Mouse (Mus musculus) embryonic facial prominence, embryonic 14.5 days (tissue): Measurements from ENCODE around the gene Lonrf2. TPM values are rescaled to one million over a fixed set of nuclear protein-coding genes. Genes with fewer than 3 reads are reported as not detected.

Source experiments
- ATAC-seq: fragments of 200-750 bp; cut with Nextera tagmentation; 2 replicates; pipeline ENCODE4 v1.8.0; 2017; ENCODE audit warnings: low read depth, moderate number of reproducible peaks, moderate TSS enrichment
- DNase-seq: peaks from one replicate; pipeline ENCODE4 v3.0.0-alpha.2; 2015; ENCODE audit warnings: low spot score
- H3K27ac ChIP-seq: fragments of 300-500 bp; sonication (generic); replicated peaks from 2 replicates; pipeline ENCODE4 v1.5.1; 2014; ENCODE audit warnings: low read depth, mild to moderate bottlenecking, low read length, moderate library complexity
- H3K27me3 ChIP-seq: fragments of 300-500 bp; sonication (generic); replicated peaks from 2 replicates; pipeline ENCODE4 v1.6.1; 2014; ENCODE audit warnings: low read length; ENCODE audit not compliant: control insufficient read depth, insufficient read depth
- H3K36me3 ChIP-seq: fragments of 300-500 bp; sonication (generic); 2 replicates; pipeline ENCODE4 v1.6.1; 2014; ENCODE audit warnings: low read length, mixed read lengths; ENCODE audit not compliant: control insufficient read depth, insufficient read depth
- H3K4me1 ChIP-seq: fragments of 300-500 bp; sonication (generic); 2 replicates; pipeline ENCODE4 v1.6.1; 2014; ENCODE audit warnings: antibody characterized with exemption, low read length; ENCODE audit not compliant: control insufficient read depth, insufficient read depth
- H3K4me2 ChIP-seq: fragments of 300-500 bp; sonication (generic); 2 replicates; pipeline ENCODE4 v1.6.1; 2014; ENCODE audit warnings: low read depth, mild to moderate bottlenecking, low read length, moderate library complexity, mixed read lengths
- H3K4me3 ChIP-seq: fragments of 300-500 bp; sonication (generic); 2 replicates; pipeline ENCODE4 v1.5.1; 2014; ENCODE audit warnings: low read depth, mild to moderate bottlenecking, low read length
- H3K9ac ChIP-seq: fragments of 300-500 bp; sonication (generic); 2 replicates; pipeline ENCODE4 v1.6.1; 2014; ENCODE audit warnings: low read depth, mild to moderate bottlenecking, low read length, moderate library complexity, mixed read lengths
- H3K9me3 ChIP-seq: fragments of 300-500 bp; sonication (generic); 2 replicates; pipeline ENCODE4 v1.6.1; 2016; ENCODE audit warnings: low read length; ENCODE audit not compliant: control insufficient read depth
- WGBS: fragments of 180-500 bp; shearing (Covaris S2); extraction: QIAGEN DNeasy Blood & Tissue Kit; methylation state at CpG from one replicate; pipeline ENCODE4 v1.1.7; 2014; 5-methylcytosine and 5-hydroxymethylcytosine counted together
- polyA plus RNA-seq: library from polyadenylated mRNA; unstranded; fragments of >200 nt; fragmentation: Nextera tagmentation; extraction: Ambion mirVana; gene quantifications from 2 replicates; pipeline ENCODE4 v1.2.1, GENCODE M21; 2014

Lonrf2 gene
- 3.0 and 3.1 TPM in 2 replicates for polyA plus RNA-seq

DNA sequence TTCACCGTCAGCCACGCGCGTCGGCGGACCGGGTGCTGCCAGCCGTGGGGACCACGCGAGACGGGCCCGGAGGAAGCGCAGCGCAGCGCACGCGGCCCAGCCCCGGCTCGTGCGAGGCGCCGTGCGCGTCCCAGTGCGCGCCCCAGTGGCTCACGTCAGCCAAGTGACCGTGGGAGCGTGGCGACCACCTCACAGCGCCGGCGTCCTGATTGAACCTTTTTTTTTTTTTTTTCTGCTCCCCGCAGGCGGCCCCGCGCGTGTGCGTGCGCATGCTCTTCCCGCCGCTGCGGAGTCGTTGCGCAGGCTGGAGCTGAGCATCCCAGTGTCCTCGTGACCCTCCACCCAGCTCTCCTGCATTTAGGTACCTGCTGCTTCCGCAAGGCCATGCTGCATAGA, at the start of gene Lonrf2:
Lonrf2 (minus strand) TSS at position 235 of the 396 bp plus-strand sequence.
- Histone ChIP-seq H3K4me1 (0 out of 2 replicates have a peak, but pooled peaks cover 3% of the 10 kb centered on the region), H3K27me3 (peaks cover 20% of the 10 kb centered on the region), H3K27ac (peak within 1 kb of the TSS; percentile 29), H3K4me2 (peak within 1 kb of the TSS; percentile 97), H3K9me3 (no peaks in the 10 kb centered on the region), H3K4me3 (peak within 1 kb of the TSS; percentile 68), H3K36me3 (no peaks in the 10 kb centered on the region), H3K9ac (peak within 1 kb of the TSS; percentile 85)
- ATAC-seq (peak; percentile 84), DNase-seq (peak; percentile 56)
- 2% methylated on average over 16 of the region's 47 CpGs for WGBS

DNA sequence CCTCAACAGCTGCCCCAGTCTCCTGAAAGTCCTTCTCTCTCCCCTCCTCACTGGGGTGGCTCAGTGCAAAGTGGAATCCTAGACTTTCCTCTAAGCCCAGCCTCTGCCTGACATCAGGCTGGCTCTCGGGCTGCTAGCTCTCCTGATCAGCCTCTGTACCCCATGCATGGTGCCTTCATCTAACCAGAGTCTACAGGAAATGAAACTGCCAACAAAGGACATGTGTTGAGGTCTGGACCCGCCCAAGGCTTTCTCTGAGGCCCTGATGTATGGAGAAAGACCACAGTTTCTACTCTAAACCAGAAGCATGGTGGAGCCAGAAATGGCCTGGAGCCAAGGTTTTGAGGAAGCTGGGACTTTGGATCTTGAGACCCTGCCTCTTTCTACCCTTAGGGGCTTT, 49.4 kb upstream of the Lonrf2 start:
- Histone ChIP-seq H3K9ac (no peak overlapping the region), H3K27me3 (no peaks in the 10 kb centered on the region), H3K4me1 (peaks cover 8% of the 10 kb centered on the region; the same call in 1 of the 2 replicates), H3K36me3 (peaks cover 4% of the 10 kb centered on the region; the same call in 1 of the 2 replicates), H3K9me3 (no peaks in the 10 kb centered on the region), H3K4me2 (no peak overlapping the region), H3K4me3 (no peak overlapping the region), H3K27ac (no peak overlapping the region)
- DNase-seq (peak; percentile 16), ATAC-seq (no peak)
- WGBS, result 48% methylated on average over 2 of the region's 2 CpGs

GRCm38 (mm10) chr1:38883766-38884165, 47.3 kb upstream of the Lonrf2 start:
- Histone ChIP-seq H3K27ac (no peak overlapping the region), H3K27me3 (no peaks in the 10 kb centered on the region), H3K4me1 (peaks cover 4% of the 10 kb centered on the region; the same call in 1 of the 2 replicates), H3K36me3 (peaks cover 4% of the 10 kb centered on the region; the same call in 1 of the 2 replicates), H3K4me3 (no peak overlapping the region), H3K4me2 (no peak overlapping the region), H3K9me3 (peaks cover 4% of the 10 kb centered on the region; the same call in 1 of the 2 replicates), H3K9ac (no peak overlapping the region)
- WGBS, result 83% methylated on average over 9 of the region's 9 CpGs
- ATAC-seq (no peak), DNase-seq (no peak)

GRCm38 (mm10) chr1:38882746-38883145, 46.2 kb upstream of the Lonrf2 start:
- Histone ChIP-seq H3K9me3 (peaks cover 4% of the 10 kb centered on the region; the same call in 1 of the 2 replicates), H3K4me3 (no peak overlapping the region), H3K36me3 (peaks cover 4% of the 10 kb centered on the region; the same call in 1 of the 2 replicates), H3K27ac (no peak overlapping the region), H3K27me3 (no peaks in the 10 kb centered on the region), H3K4me2 (no peak overlapping the region), H3K4me1 (peaks cover 4% of the 10 kb centered on the region; the same call in 1 of the 2 replicates), H3K9ac (no peak overlapping the region)
- WGBS, result 74% methylated on average over 4 of the region's 4 CpGs
- no peak for DNase-seq
- ATAC-seq, result no peak

DNA sequence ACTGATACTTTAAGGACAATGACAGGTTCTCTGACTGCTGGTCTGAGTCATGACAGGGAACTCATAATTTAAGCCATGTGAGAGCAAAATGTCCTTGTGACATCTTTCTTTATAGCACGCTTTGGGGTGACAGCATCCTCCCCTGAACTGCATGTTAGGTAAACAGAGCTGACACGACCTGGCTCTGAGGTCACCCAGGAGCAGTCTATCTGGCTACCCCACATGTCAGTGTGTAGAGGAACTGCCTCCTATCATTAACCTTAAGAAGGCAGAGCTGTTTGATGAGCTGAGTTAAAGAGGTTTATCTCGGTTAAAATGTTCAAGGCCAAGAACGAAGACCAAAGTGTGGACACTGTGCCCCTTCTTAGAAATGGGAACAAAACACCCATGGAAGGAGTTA, 44.9 kb upstream of the Lonrf2 start:
- no peak overlapping the region for H3K9ac ChIP-seq
- no peak for DNase-seq
- peaks cover 4% of the 10 kb centered on the region; the same call in 1 of the 2 replicates for H3K4me1 ChIP-seq
- H3K4me2 ChIP-seq, result no peak overlapping the region
- 68% methylated on average over 4 of the region's 4 CpGs for WGBS
- H3K27ac ChIP-seq, result no peak overlapping the region
- H3K4me3 ChIP-seq, result no peak overlapping the region
- no peaks in the 10 kb centered on the region for H3K27me3 ChIP-seq
- peaks cover 4% of the 10 kb centered on the region; the same call in 1 of the 2 replicates for H3K9me3 ChIP-seq
- ATAC-seq, result no peak
- H3K36me3 ChIP-seq, result peaks cover 4% of the 10 kb centered on the region; the same call in 1 of the 2 replicates

- Histone ChIP-seq H3K4me2 (no peak overlapping the region), H3K27me3 (no peaks in the 10 kb centered on the region), H3K4me3 (no peak overlapping the region), H3K27ac (no peak overlapping the region), H3K36me3 (0 out of 2 replicates have a peak, but pooled peaks cover 4% of the 10 kb centered on the region), H3K9ac (no peak overlapping the region), H3K4me1 (no peaks in the 10 kb centered on the region), H3K9me3 (peaks cover 4% of the 10 kb centered on the region; the same call in 1 of the 2 replicates)
- DNase-seq, result peak; percentile 17
- ATAC-seq, result no peak; the same call in 1 of the 2 replicates
- 61% methylated on average over 5 of the region's 5 CpGs for WGBS
These were observed 40.3 kb upstream of the Lonrf2 start for GRCm38 (mm10) chr1:38876671-38877382.

DNA sequence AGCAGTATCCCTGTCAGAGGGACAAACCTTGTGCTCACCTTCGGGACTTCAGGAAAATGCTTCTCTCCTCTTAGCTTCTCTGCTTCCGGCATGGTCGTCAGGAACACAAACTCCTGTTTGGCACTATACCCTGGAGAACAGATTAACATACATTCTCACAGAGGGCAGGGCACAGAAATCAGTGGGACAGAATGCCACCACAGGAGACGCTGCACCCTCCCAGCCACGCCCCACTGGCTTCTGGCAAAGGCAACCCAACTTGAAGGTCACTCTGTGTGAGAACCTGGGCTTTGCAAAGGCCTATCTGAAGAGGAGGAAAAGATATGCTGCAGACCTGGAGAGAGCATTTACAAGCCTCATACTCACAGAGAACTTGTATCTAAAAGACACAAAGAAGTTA, 37.4 kb upstream of the Lonrf2 start:
- no peaks in the 10 kb centered on the region for H3K27me3 ChIP-seq
- H3K4me2 ChIP-seq, result no peak overlapping the region
- no peaks in the 10 kb centered on the region for H3K4me1 ChIP-seq
- no peak overlapping the region for H3K4me3 ChIP-seq
- DNase-seq, result no peak
- no peak overlapping the region for H3K27ac ChIP-seq
- H3K36me3 ChIP-seq, result 0 out of 2 replicates have a peak, but pooled peaks cover 4% of the 10 kb centered on the region
- no peak overlapping the region for H3K9ac ChIP-seq
- no peaks in the 10 kb centered on the region for H3K9me3 ChIP-seq
- ATAC-seq, result no peak
- WGBS, result 76% methylated on average over 5 of the region's 5 CpGs

DNA sequence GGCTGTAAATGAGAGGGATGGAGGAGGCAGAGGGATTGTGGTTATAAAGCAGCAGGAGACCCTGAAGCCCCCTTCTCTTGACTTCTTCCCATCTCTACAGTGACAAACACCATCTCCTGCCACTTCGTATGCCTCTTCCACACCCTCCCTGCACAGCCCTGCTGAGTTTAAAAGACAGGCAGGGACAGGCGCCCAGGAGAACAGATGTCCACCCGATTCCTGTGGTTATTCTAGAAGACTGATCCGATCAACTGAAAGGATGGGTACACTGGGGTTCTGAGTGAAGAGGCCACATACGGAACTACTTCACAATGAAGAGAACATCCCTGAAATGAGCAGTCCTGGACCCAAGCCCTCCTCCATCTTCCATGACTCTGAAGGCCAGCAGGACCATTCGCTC, 35.3 kb upstream of the Lonrf2 start:
- no peaks in the 10 kb centered on the region for H3K27me3 ChIP-seq
- WGBS, result 83% methylated on average over 6 of the region's 6 CpGs
- H3K27ac ChIP-seq, result no peak overlapping the region
- ATAC-seq, result no peak
- no peaks in the 10 kb centered on the region for H3K9me3 ChIP-seq
- H3K4me2 ChIP-seq, result no peak overlapping the region
- no peaks in the 10 kb centered on the region for H3K4me1 ChIP-seq
- no peak overlapping the region for H3K4me3 ChIP-seq
- H3K36me3 ChIP-seq, result 0 out of 2 replicates have a peak, but pooled peaks cover 4% of the 10 kb centered on the region
- H3K9ac ChIP-seq, result no peak overlapping the region
- DNase-seq, result no peak
